Mouse (Mus musculus) urinary bladder, postnatal 25 days (tissue): ENCODE data around the gene Klra8.
"Not testable (repeated sequence)": the region's sequence is repeated elsewhere in the genome, so short reads cannot be mapped to it uniquely, and the experiment has no call there.

Experiments
- DNase-seq: peaks from one replicate; pipeline ENCODE4 v3.0.0; 2022; ENCODE audit warnings: low spot score

Klra8 gene

GRCm38 (mm10) chr6:130129798-130130197, at the start of gene Klra8:
Gene Klra8 (minus strand): TSS chr6:130129898.
- not testable (repeated sequence) for DNase-seq

- no peak for DNase-seq
These were observed 19.2 kb downstream of the Klra8 start for GRCm38 (mm10) chr6:130110485-130110884.

GRCm38 (mm10) chr6:130102743-130103142, 27.0 kb downstream of the Klra8 start:
- DNase-seq = not testable (repeated sequence)

GRCm38 (mm10) chr6:130092336-130092948, 37.3 kb downstream of the Klra8 start:
- DNase-seq = no peak

- DNase-seq = not testable (repeated sequence)
These were observed 62.5 kb downstream of the Klra8 start, which contains the start of gene Klra4 for GRCm38 (mm10) chr6:130067171-130067570. Gene Klra4 (minus strand): TSS chr6:130067271.
